9 mouse cellular contexts compared by ENCODE assay signal in the genomic region with DNA sequence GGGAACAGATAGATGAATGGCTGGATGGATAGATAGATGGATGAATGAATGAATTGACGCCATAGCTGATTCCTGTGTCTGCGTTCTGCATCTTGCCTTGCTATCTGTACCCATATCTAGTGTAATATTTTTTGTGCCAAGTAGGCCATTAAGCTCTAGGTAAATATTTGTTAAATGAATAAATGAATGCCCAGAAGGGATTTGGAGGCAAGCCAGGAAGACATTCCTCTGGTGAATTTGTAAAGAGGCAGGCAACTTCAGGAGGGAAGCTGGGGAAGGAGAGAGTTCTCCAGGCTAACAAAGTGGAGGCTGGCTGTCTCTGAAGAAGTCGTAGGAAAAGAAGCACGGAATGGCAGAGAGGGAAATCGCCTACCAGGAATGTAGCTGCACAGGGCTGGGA.
A peak's percentile ranks its signal among the peaks of the same experiment; 100 is the strongest.
DNase-seq lines count a peak whose midpoint lies in the region; ATAC-seq and TF ChIP-seq lines count a peak whose summit lies in the region.
"Had no signal": no experiment of that assay in that cellular context is flagged by ENCODE, and none has a peak within 500 bp of the region (broad histone marks: within the 10 kb centered on the region; RNA-seq: fewer than 3 reads in every experiment).

No protein-coding gene starts in this region.

- H3K4me3 ChIP-seq in spleen, adult 2 months (ENCODE audit: extremely low read depth, insufficient read depth, insufficient read length) = no peak overlapping the region
- no peak overlapping the region for H3K4me3 ChIP-seq in liver, postnatal 0 days (ENCODE audit: low read depth, low read length)
- no peak overlapping the region for H3K4me3 ChIP-seq in stomach, postnatal 0 days (ENCODE audit: low read depth, low read length)
- H3K4me3 ChIP-seq: midbrain, embryonic 12.5 days had no signal

- peak overlapping the region; percentile 18; the same call in 1 of the 2 replicates for H3K4me2 ChIP-seq in liver, postnatal 0 days (ENCODE audit: low read depth, low read length)
- H3K4me2 ChIP-seq in stomach, postnatal 0 days (replicated peaks; ENCODE audit: low read depth) = no peak overlapping the region
- H3K4me2 ChIP-seq: midbrain, embryonic 12.5 days had no signal

- no peaks in the 10 kb centered on the region for H3K27me3 ChIP-seq in spleen, adult 2 months (ENCODE audit: control insufficient read depth, insufficient read depth, low read length)
- no peaks in the 10 kb centered on the region for H3K27me3 ChIP-seq in liver, postnatal 0 days (ENCODE audit: insufficient read depth, low read length)
- H3K27me3 ChIP-seq in stomach, postnatal 0 days (ENCODE audit: control insufficient read depth, insufficient read depth, low read length) = no peaks in the 10 kb centered on the region
- H3K27me3 ChIP-seq: midbrain, embryonic 12.5 days had no signal

- no peak for ATAC-seq in liver, postnatal 0 days
- ATAC-seq in stomach, postnatal 0 days (ENCODE audit: low FRiP score, low TSS enrichment) = no peak
- ATAC-seq: hindbrain, embryonic 16.5 days had no signal

- H3K9ac ChIP-seq in liver, postnatal 0 days (replicated peaks) = no peak overlapping the region
- no peak overlapping the region for H3K9ac ChIP-seq in stomach, postnatal 0 days (ENCODE audit: low read length)
- H3K9ac ChIP-seq: midbrain, embryonic 12.5 days had no signal

- no peaks in the 10 kb centered on the region for H3K9me3 ChIP-seq in liver, postnatal 0 days (ENCODE audit: low read length)
- H3K9me3 ChIP-seq in stomach, postnatal 0 days (ENCODE audit: control insufficient read depth, low read length) = no peaks in the 10 kb centered on the region
- H3K9me3 ChIP-seq: midbrain, embryonic 12.5 days had no signal

- DNase-seq in spleen, adult 2 months (ENCODE audit: low read depth in 1 of 2, low spot score in 2 of 2) = no peak
- DNase-seq in spleen, adult 18-20 months = no peak
- DNase-seq in kidney, adult 9 months = peak; percentile 92
- no peak for DNase-seq in liver, postnatal 0 days
- peak; percentile 45 for DNase-seq in stomach, postnatal 0 days (ENCODE audit: low spot score)
- DNase-seq in thymus, postnatal 36 days = no peak
- no peak for DNase-seq in embryo, embryonic 10 days (ENCODE audit: low spot score)

- no peak for TF ChIP-seq EP300 in liver, postnatal 0 days (IDR thresholded peaks at IDR 0.05; ENCODE audit: low read depth)
- TF ChIP-seq EP300 in stomach, postnatal 0 days (optimal IDR thresholded peaks at IDR 0.05) = no peak

- no peak for TF ChIP-seq POLR2A in spleen, adult 2 months (IDR thresholded peaks at IDR 0.05; ENCODE audit: low read depth, low read length)

- peaks cover 14% of the 10 kb centered on the region for H3K4me1 ChIP-seq in spleen, adult 2 months (ENCODE audit: control insufficient read depth, insufficient read depth, insufficient read length)
- peaks cover 25% of the 10 kb centered on the region for H3K4me1 ChIP-seq in liver, postnatal 0 days (ENCODE audit: insufficient read depth)
- H3K4me1 ChIP-seq in stomach, postnatal 0 days (replicated peaks; ENCODE audit: control insufficient read depth, insufficient read depth) = peaks cover 13% of the 10 kb centered on the region

- 55% methylated on average over 5 of the region's 5 CpGs for WGBS in spleen, adult 2 months
- WGBS in liver, postnatal 0 days (ENCODE audit: insufficient replicate concordance) = 60% methylated on average over 5 of the region's 5 CpGs
- 26% methylated on average over 5 of the region's 5 CpGs for WGBS in stomach, postnatal 0 days

- H3K36me3 ChIP-seq in spleen, adult 2 months (ENCODE audit: control insufficient read depth, insufficient read depth, low read length) = no peaks in the 10 kb centered on the region
- no peaks in the 10 kb centered on the region for H3K36me3 ChIP-seq in liver, postnatal 0 days (replicated peaks; ENCODE audit: insufficient read depth, low read length)
- no peaks in the 10 kb centered on the region for H3K36me3 ChIP-seq in stomach, postnatal 0 days (ENCODE audit: control insufficient read depth, insufficient read depth, low read length)
- H3K36me3 ChIP-seq: midbrain, embryonic 12.5 days had no signal

- TF ChIP-seq CTCF in spleen, adult 2 months (IDR thresholded peaks at IDR 0.05; ENCODE audit: extremely low read depth, insufficient read depth, insufficient read length, insufficient replicate concordance) = no peak
- no peak for TF ChIP-seq CTCF in liver, postnatal 0 days (IDR thresholded peaks at IDR 0.05; ENCODE audit: low read depth)
- no peak for TF ChIP-seq CTCF in stomach, postnatal 0 days (IDR thresholded peaks at IDR 0.05; ENCODE audit: low read depth)

- H3K27ac ChIP-seq in spleen, adult 2 months (ENCODE audit: insufficient read depth, low read length) = 0 out of 2 replicates have a peak overlapping the region, but pooled peaks have one; percentile 3
- H3K27ac ChIP-seq in liver, postnatal 0 days (ENCODE audit: low read depth) = peak overlapping the region; percentile 64; the same call in 1 of the 2 replicates
- peak overlapping the region; percentile 72 for H3K27ac ChIP-seq in stomach, postnatal 0 days (replicated peaks)
- H3K27ac ChIP-seq: midbrain, embryonic 12.5 days had no signal

Comparison
In these comparisons a context has a peak if more than half of its experiments do, and no peak if none do; other contexts are left out.
1. DNase-seq: peak in kidney, adult 9 months (single experiment) and stomach, postnatal 0 days (single experiment); none in spleen, adult 2 months (0 of 2), spleen, adult 18-20 months (0 of 2), liver, postnatal 0 days (single experiment), thymus, postnatal 36 days (0 of 2) and embryo, embryonic 10 days (single experiment).
2. H3K27ac ChIP-seq: peak in every context shown above with its lines; median percentile 72 in stomach, postnatal 0 days; 64 in liver, postnatal 0 days; 3 in spleen, adult 2 months.